Mouse (Mus musculus): ENCODE measurements around the gene Lypd5. TPM values are rescaled to one million over a fixed set of nuclear protein-coding genes. Genes with fewer than 3 reads are reported as not detected.

Gene Lypd5
- polyA plus RNA-seq, 2 experiments = 0.50 to 3.1 TPM

- Histone ChIP-seq H3K9me3 (ENCODE audit: control insufficient read depth, low read length) (no peaks in the 10 kb centered on the region), H3K4me1 (ENCODE audit: control insufficient read depth, insufficient read depth, low read length) (no peaks in the 10 kb centered on the region), H3K9ac (ENCODE audit: low read depth, low read length, severe bottlenecking) (no peak overlapping the region), H3K27me3 (ENCODE audit: control insufficient read depth, insufficient read depth, low read length) (no peaks in the 10 kb centered on the region), H3K36me3 (ENCODE audit: control insufficient read depth, insufficient read depth, low read length) (no peaks in the 10 kb centered on the region), H3K4me3 (replicated peaks; ENCODE audit: low read length) (no peak overlapping the region), H3K4me2 (replicated peaks; ENCODE audit: low read depth, low read length, severe bottlenecking) (no peak overlapping the region), H3K27ac (replicated peaks; ENCODE audit: low read depth, low read length) (no peak overlapping the region)
- no peak for TF ChIP-seq POLR2A (IDR thresholded peaks at IDR 0.05; ENCODE audit: borderline replicate concordance, extremely low read depth, insufficient read depth, insufficient read length)
- no peak for DNase-seq (ENCODE audit: low spot score)
- WGBS = 66% methylated on average over 5 of the region's 5 CpGs
- no peak for ATAC-seq (ENCODE audit: low FRiP score, low read depth)
These were observed 2.6 kb upstream of the Lypd5 start for GRCm38 (mm10) chr7:24346444-24346843.

- no peak for ATAC-seq (ENCODE audit: low FRiP score, low read depth)
- H3K27me3 ChIP-seq (ENCODE audit: control insufficient read depth, insufficient read depth, low read length) = no peaks in the 10 kb centered on the region
- WGBS = 86% methylated on average over 6 of the region's 6 CpGs
- H3K36me3 ChIP-seq (ENCODE audit: control insufficient read depth, insufficient read depth, low read length) = no peaks in the 10 kb centered on the region
- DNase-seq (ENCODE audit: low spot score) = no peak
- no peaks in the 10 kb centered on the region for H3K4me1 ChIP-seq (ENCODE audit: control insufficient read depth, insufficient read depth, low read length)
- no peak overlapping the region for H3K4me2 ChIP-seq (replicated peaks; ENCODE audit: low read depth, low read length, severe bottlenecking)
- no peak overlapping the region for H3K4me3 ChIP-seq (replicated peaks; ENCODE audit: low read length)
- no peaks in the 10 kb centered on the region for H3K9me3 ChIP-seq (ENCODE audit: control insufficient read depth, low read length)
- TF ChIP-seq POLR2A (IDR thresholded peaks at IDR 0.05; ENCODE audit: borderline replicate concordance, extremely low read depth, insufficient read depth, insufficient read length) = no peak
- H3K27ac ChIP-seq (replicated peaks; ENCODE audit: low read depth, low read length) = no peak overlapping the region
- H3K9ac ChIP-seq (ENCODE audit: low read depth, low read length, severe bottlenecking) = no peak overlapping the region
These were observed 6.7 kb downstream of the Lypd5 start for GRCm38 (mm10) chr7:24355646-24356045.

GRCm38 (mm10) chr7:24356081-24356480 is 7.1 kb downstream of the Lypd5 start:
- no peaks in the 10 kb centered on the region for H3K9me3 ChIP-seq (ENCODE audit: control insufficient read depth, low read length)
- no peaks in the 10 kb centered on the region for H3K4me1 ChIP-seq (ENCODE audit: control insufficient read depth, insufficient read depth, low read length)
- no peak overlapping the region for H3K27ac ChIP-seq (replicated peaks; ENCODE audit: low read depth, low read length)
- ATAC-seq (ENCODE audit: low FRiP score, low read depth) (no peak), DNase-seq (ENCODE audit: low spot score) (no peak)
- H3K4me3 ChIP-seq (replicated peaks; ENCODE audit: low read length) = no peak overlapping the region
- H3K36me3 ChIP-seq (ENCODE audit: control insufficient read depth, insufficient read depth, low read length) = no peaks in the 10 kb centered on the region
- no peaks in the 10 kb centered on the region for H3K27me3 ChIP-seq (ENCODE audit: control insufficient read depth, insufficient read depth, low read length)
- no peak overlapping the region for H3K9ac ChIP-seq (ENCODE audit: low read depth, low read length, severe bottlenecking)
- no peak overlapping the region for H3K4me2 ChIP-seq (replicated peaks; ENCODE audit: low read depth, low read length, severe bottlenecking)
- no peak for TF ChIP-seq POLR2A (IDR thresholded peaks at IDR 0.05; ENCODE audit: borderline replicate concordance, extremely low read depth, insufficient read depth, insufficient read length)
- WGBS = 68% methylated on average over 10 of the region's 10 CpGs

GRCm38 (mm10) chr7:24357899-24358298 is 8.9 kb downstream of the Lypd5 start:
- H3K4me1 ChIP-seq (ENCODE audit: control insufficient read depth, insufficient read depth, low read length) = no peaks in the 10 kb centered on the region
- no peak overlapping the region for H3K4me3 ChIP-seq (replicated peaks; ENCODE audit: low read length)
- H3K9ac ChIP-seq (ENCODE audit: low read depth, low read length, severe bottlenecking) = no peak overlapping the region
- H3K4me2 ChIP-seq (replicated peaks; ENCODE audit: low read depth, low read length, severe bottlenecking) = no peak overlapping the region
- H3K27ac ChIP-seq (replicated peaks; ENCODE audit: low read depth, low read length) = no peak overlapping the region
- DNase-seq (ENCODE audit: low spot score) (no peak), ATAC-seq (ENCODE audit: low FRiP score, low read depth) (no peak)
- H3K27me3 ChIP-seq (ENCODE audit: control insufficient read depth, insufficient read depth, low read length) = no peaks in the 10 kb centered on the region
- no peaks in the 10 kb centered on the region for H3K36me3 ChIP-seq (ENCODE audit: control insufficient read depth, insufficient read depth, low read length)
- no peak for TF ChIP-seq POLR2A (IDR thresholded peaks at IDR 0.05; ENCODE audit: borderline replicate concordance, extremely low read depth, insufficient read depth, insufficient read length)
- WGBS = 52% methylated on average over 4 of the region's 4 CpGs
- no peaks in the 10 kb centered on the region for H3K9me3 ChIP-seq (ENCODE audit: control insufficient read depth, low read length)

- Histone ChIP-seq H3K36me3 (ENCODE audit: control insufficient read depth, insufficient read depth, low read length) (no peaks in the 10 kb centered on the region), H3K27me3 (ENCODE audit: control insufficient read depth, insufficient read depth, low read length) (no peaks in the 10 kb centered on the region), H3K27ac (replicated peaks; ENCODE audit: low read depth, low read length) (no peak overlapping the region), H3K4me3 (replicated peaks; ENCODE audit: low read length) (no peak overlapping the region), H3K9ac (ENCODE audit: low read depth, low read length, severe bottlenecking) (no peak overlapping the region), H3K4me2 (replicated peaks; ENCODE audit: low read depth, low read length, severe bottlenecking) (no peak overlapping the region), H3K4me1 (ENCODE audit: control insufficient read depth, insufficient read depth, low read length) (no peaks in the 10 kb centered on the region), H3K9me3 (ENCODE audit: control insufficient read depth, low read length) (no peaks in the 10 kb centered on the region)
- 21% methylated on average over 9 of the region's 9 CpGs for WGBS
- TF ChIP-seq POLR2A (IDR thresholded peaks at IDR 0.05; ENCODE audit: borderline replicate concordance, extremely low read depth, insufficient read depth, insufficient read length) = no peak
- DNase-seq (ENCODE audit: low spot score) = peak; percentile 51
- ATAC-seq (ENCODE audit: low FRiP score, low read depth) = no peak
These were observed 10.3 kb downstream of the Lypd5 start for GRCm38 (mm10) chr7:24359269-24359668.

GRCm38 (mm10) chr7:24361001-24361400 is 12.0 kb downstream of the Lypd5 start:
- Histone ChIP-seq H3K27ac (replicated peaks; ENCODE audit: low read depth, low read length) (no peak overlapping the region), H3K9me3 (ENCODE audit: control insufficient read depth, low read length) (no peaks in the 10 kb centered on the region), H3K4me1 (ENCODE audit: control insufficient read depth, insufficient read depth, low read length) (no peaks in the 10 kb centered on the region), H3K9ac (ENCODE audit: low read depth, low read length, severe bottlenecking) (no peak overlapping the region), H3K4me2 (replicated peaks; ENCODE audit: low read depth, low read length, severe bottlenecking) (no peak overlapping the region), H3K27me3 (ENCODE audit: control insufficient read depth, insufficient read depth, low read length) (no peaks in the 10 kb centered on the region), H3K4me3 (replicated peaks; ENCODE audit: low read length) (no peak overlapping the region), H3K36me3 (ENCODE audit: control insufficient read depth, insufficient read depth, low read length) (no peaks in the 10 kb centered on the region)
- 66% methylated on average over 4 of the region's 4 CpGs for WGBS
- DNase-seq (ENCODE audit: low spot score) = no peak
- no peak for TF ChIP-seq POLR2A (IDR thresholded peaks at IDR 0.05; ENCODE audit: borderline replicate concordance, extremely low read depth, insufficient read depth, insufficient read length)
- ATAC-seq (ENCODE audit: low FRiP score, low read depth) = no peak

All from limb, embryonic 14.5 days (tissue).